Mouse (Mus musculus) c-Kit-negative CD71-positive TER-119-positive erythroid progenitor cells, embryonic 14.5 days (primary cell): ENCODE measurements at regions not wholly inside any gene's neighbourhood (a gene's known extent, or its start where the extent isn't known, plus 50 kb on each side); places are given as distances from the start of the nearest gene placed in this dataset.

Experiments
- DNase-seq: peaks from one replicate; pipeline ENCODE4 v3.0.0-alpha.2; 2013; ENCODE audit warnings: low read depth, low spot score

- no peak for DNase-seq
Observed at GRCm38 (mm10) chr15:64519207-64519628, 298.3 kb upstream of the Gm21798 start.

- DNase-seq: no peak
Observed at GRCm38 (mm10) chr15:64520568-64520967, 296.9 kb upstream of the Gm21798 start.

GRCm38 (mm10) chr15:64532260-64533120, 285.0 kb upstream of the Gm21798 start:
- DNase-seq: no peak

GRCm38 (mm10) chr15:64533169-64533795, 284.2 kb upstream of the Gm21798 start:
- DNase-seq: no peak

- no peak for DNase-seq
Observed at GRCm38 (mm10) chr15:64534166-64534565, 283.3 kb upstream of the Gm21798 start.

- DNase-seq: no peak
Observed at GRCm38 (mm10) chr15:64535160-64535559, 282.3 kb upstream of the Gm21798 start.

GRCm38 (mm10) chr15:64541395-64541794, 276.1 kb upstream of the Gm21798 start:
- no peak for DNase-seq

- no peak for DNase-seq
Observed at GRCm38 (mm10) chr15:64542250-64542901, 275.1 kb upstream of the Gm21798 start.

- DNase-seq: no peak
Observed at GRCm38 (mm10) chr15:64542908-64543307, 274.6 kb upstream of the Gm21798 start.

- no peak for DNase-seq
Observed at GRCm38 (mm10) chr15:64546035-64546434, 271.5 kb upstream of the Gm21798 start.

- DNase-seq: no peak
Observed at GRCm38 (mm10) chr15:64557540-64557939, 260.0 kb upstream of the Gm21798 start.

- no peak for DNase-seq
Observed at GRCm38 (mm10) chr15:64558220-64558619, 259.3 kb upstream of the Gm21798 start.

GRCm38 (mm10) chr15:64562431-64563111, 254.9 kb upstream of the Gm21798 start:
- no peak for DNase-seq

- DNase-seq: no peak
Observed at GRCm38 (mm10) chr15:64564703-64565102, 252.8 kb upstream of the Gm21798 start.

GRCm38 (mm10) chr15:64576891-64577535, 240.5 kb upstream of the Gm21798 start:
- no peak for DNase-seq

- DNase-seq: no peak
Observed at GRCm38 (mm10) chr15:64578991-64579390, 238.5 kb upstream of the Gm21798 start.

- DNase-seq: no peak
Observed at GRCm38 (mm10) chr15:64580481-64580880, 237.0 kb upstream of the Gm21798 start.

GRCm38 (mm10) chr15:64581046-64581445, 236.4 kb upstream of the Gm21798 start:
- no peak for DNase-seq

- no peak for DNase-seq
Observed at GRCm38 (mm10) chr15:64584129-64584528, 233.4 kb upstream of the Gm21798 start.

- DNase-seq: no peak
Observed at GRCm38 (mm10) chr15:64586776-64587175, 230.7 kb upstream of the Gm21798 start.
